Mouse (Mus musculus): ENCODE data around the gene Psg20. TPM values are rescaled to one million over a fixed set of nuclear protein-coding genes. Genes with fewer than 3 reads are reported as not detected.

Psg20 gene
- polyA plus RNA-seq, 1 experiment from 2014 or later, result not detected

Other genes starting within 250 kb of the Psg20 start
- gene Psg26, start 202.0 kb downstream of the Psg20 start, polyA plus RNA-seq (2016; fragmentation: Nextera tagmentation; extraction: Ambion mirVana), result not detected in 2 replicates
- gene Psg25, start 153.9 kb downstream of the Psg20 start, polyA plus RNA-seq (2016; fragmentation: Nextera tagmentation; extraction: Ambion mirVana), result not detected in 2 replicates
- gene Psg27, start 118.9 kb downstream of the Psg20 start, polyA plus RNA-seq (2016; fragmentation: Nextera tagmentation; extraction: Ambion mirVana), result not detected in 2 replicates
- gene Psg23, start 69.7 kb downstream of the Psg20 start, polyA plus RNA-seq (2016; fragmentation: Nextera tagmentation; extraction: Ambion mirVana), result not detected in 2 replicates
- not detected in 2 replicates for gene Psg21, start 29.5 kb downstream of the Psg20 start, polyA plus RNA-seq (2016; fragmentation: Nextera tagmentation; extraction: Ambion mirVana)
- not detected in 2 replicates for gene Psg22, start 31.9 kb upstream of the Psg20 start, polyA plus RNA-seq (2016; fragmentation: Nextera tagmentation; extraction: Ambion mirVana)
- gene Psg19, start 112.3 kb upstream of the Psg20 start, polyA plus RNA-seq (2016; fragmentation: Nextera tagmentation; extraction: Ambion mirVana), result not detected in 2 replicates
- gene Psg17, start 135.4 kb upstream of the Psg20 start, polyA plus RNA-seq (2016; fragmentation: Nextera tagmentation; extraction: Ambion mirVana), result 0.09 TPM in 1 of 2 replicates, not detected in the other
- not detected in 2 replicates for gene Mill2, start 153.8 kb upstream of the Psg20 start, polyA plus RNA-seq (2016; fragmentation: Nextera tagmentation; extraction: Ambion mirVana)
- gene Pglyrp1, start 185.1 kb upstream of the Psg20 start, polyA plus RNA-seq (2016; fragmentation: Nextera tagmentation; extraction: Ambion mirVana), result 0.93 and 1.0 TPM in 2 replicates
- 30.0 and 31.0 TPM in 2 replicates for gene Ccdc61, start 224.2 kb upstream of the Psg20 start, polyA plus RNA-seq (2016; fragmentation: Nextera tagmentation; extraction: Ambion mirVana)
- gene Nova2, start 239.7 kb upstream of the Psg20 start, polyA plus RNA-seq (2016; fragmentation: Nextera tagmentation; extraction: Ambion mirVana), result 2.2 and 2.9 TPM in 2 replicates

Data from forebrain, embryonic 10.5 days (tissue).